Mouse (Mus musculus): Measurements from ENCODE around the gene Rtkn.
"Not testable (repeated sequence)": the region's sequence is repeated elsewhere in the genome, so short reads cannot be mapped to it uniquely, and the experiment has no call there.

Gene Rtkn

DNA sequence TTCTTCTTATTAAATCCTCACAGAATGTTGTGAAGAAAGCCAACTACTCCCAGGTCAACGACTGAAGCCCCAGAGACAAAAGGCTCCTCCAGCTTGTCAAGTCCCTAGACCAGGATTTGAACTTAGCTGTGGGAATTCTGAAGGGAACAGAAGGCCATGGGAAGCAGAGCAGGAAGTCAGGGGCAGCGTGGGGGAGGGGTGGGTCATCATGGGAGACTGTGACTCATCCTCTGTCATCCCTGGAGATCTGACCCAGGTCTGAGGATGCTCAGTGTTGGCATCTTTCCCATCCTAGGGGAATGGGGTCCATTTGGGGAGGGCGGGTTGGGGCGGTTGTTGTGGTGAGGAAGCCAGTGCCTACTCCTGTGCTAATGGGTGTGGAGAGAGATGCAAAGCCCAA lies 6.4 kb downstream of the Rtkn start:
- no peak for DNase-seq

DNA sequence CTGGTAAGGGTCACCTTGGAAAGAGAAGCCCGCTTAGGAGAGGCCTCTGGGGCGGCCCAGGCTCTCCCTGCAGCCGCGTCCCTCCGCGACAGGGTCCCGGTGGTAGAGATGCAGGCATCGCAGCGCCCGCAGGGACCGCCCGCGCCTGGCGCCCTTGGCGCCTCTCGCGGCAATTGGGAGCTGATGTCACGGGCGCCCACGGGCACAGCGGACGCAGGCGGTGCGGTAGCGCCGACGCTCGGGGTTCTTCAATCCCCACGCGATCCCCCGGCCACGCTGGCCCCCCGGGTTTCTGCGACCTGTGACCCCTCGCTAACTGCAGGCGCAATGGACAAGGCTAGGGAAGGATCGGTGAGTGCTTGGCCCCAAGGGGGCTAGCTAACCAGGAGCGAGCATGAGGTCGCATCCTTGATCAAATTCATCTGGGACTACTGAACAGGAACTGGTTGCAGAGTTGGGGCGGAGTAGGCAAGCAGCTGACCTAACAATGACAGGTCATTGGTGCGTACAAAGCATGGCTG lies 7.0 kb downstream of the Rtkn start:
- DNase-seq: peak; percentile 76

DNA sequence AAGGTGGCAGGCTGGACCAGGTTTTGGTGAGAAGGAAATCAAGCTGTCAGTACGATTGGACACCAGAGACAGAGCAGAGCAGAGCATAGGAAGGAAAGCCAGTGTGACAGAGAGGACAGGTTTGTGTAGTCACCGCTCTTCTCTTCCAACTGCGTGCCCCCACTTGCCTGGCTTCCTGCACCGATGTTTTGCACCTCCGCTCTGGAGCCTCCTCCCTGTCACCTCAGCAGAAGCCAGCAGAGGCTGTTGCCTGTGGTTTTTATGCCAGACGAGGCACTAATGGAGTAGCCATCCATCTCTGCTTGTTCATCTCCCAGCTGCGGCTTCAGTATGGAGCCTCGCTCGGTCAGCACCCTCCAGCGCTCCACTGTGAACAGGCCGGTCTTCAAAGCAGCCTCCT lies 7.6 kb downstream of the Rtkn start:
- DNase-seq: no peak

DNA sequence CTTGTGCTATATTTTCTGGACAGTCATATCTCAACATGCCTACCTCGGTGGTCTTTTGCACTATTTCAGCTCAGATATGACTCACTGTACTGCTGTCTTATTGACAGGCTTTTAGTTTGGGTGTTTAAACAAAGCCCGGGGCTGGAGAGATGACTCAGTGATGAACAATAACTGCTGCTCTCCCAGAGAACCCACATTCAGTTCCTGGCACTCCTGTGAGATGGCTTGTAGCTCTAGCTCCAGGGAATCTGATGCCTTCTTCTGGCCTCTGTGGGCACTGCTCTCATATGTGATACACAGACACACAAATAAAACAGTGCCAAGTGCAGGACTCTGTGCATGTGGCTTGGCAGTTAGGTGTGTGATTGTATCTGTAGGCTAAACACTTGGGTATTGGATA lies 9.9 kb downstream of the Rtkn start:
- no peak for DNase-seq

DNA sequence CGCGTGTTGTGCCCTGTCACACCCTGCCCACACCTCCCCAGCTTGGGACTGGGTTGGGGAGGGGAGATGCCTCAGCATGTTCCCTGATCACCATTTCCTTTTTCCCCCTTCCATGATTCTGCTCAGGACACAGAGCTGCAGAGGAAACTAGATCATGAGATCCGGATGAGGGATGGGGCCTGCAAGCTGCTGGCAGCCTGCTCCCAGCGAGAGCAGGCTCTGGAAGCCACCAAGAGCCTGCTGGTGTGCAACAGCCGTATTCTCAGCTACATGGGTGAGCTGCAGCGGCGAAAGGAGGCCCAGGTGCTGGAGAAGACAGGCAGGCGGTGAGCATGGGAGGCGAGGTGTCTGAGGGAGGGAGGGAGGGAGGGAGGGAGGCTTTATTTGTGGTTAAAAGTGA lies 10.5 kb downstream of the Rtkn start:
- DNase-seq: no peak

DNA sequence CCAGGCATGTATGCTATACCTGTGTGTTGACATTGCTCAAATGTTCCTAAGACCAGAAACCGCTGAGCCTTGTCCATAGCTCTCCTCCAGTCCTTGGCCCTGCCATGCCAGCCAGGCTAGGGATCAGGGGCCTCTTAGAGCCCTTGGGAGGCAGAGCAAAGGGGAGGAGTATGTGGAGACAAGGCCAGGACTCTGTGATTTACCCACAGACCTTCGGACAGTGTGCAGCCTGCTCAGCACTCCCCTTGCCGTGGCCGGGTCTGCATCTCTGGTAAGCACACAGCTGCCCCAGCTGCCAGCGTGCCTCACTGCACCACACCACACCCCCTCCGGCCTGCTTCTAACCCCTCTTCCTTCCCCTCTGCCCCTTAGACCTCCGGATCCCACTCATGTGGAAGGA lies 12.0 kb downstream of the Rtkn start:
- no peak for DNase-seq

DNA sequence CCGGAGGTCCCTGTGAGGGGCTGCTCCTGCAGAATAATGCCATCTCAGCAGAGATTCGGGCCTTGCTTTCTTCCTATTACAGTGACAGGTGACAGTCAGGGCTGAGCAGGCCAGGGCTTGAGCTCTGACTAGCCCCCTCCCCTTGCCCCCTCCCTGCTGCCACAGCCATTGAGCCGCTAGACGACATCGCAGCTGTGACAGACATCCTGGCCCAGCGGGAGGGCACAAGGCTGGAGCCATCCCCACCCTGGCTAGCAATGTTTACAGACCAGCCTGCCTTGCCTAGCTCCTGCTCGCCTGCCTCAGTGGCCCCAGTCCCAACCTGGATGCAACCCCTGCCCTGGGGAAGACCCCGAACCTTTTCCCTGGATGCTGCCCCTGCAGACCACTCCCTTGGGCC lies 16.5 kb downstream of the Rtkn start:
- DNase-seq: no peak

DNA sequence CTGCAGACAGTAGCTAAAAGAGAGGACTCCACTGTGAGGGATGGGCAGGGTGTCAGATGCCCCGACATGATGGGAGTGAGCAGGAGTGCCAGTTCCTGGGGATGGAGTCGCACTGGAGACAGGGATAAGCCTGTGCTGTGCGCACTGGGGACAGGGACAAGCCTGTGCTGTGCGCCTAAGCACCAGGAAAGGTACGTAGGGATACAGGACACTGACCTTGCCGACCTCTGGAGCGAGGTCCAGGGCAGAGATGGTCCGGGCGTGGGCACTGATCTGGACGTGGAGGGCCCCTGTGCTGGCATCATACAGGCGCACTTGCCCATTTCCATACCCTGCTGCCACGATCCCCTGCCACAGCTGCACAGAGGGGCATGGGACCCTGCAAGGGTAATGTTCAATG lies 17.8 kb downstream of the Rtkn start:
- no peak for DNase-seq

DNA sequence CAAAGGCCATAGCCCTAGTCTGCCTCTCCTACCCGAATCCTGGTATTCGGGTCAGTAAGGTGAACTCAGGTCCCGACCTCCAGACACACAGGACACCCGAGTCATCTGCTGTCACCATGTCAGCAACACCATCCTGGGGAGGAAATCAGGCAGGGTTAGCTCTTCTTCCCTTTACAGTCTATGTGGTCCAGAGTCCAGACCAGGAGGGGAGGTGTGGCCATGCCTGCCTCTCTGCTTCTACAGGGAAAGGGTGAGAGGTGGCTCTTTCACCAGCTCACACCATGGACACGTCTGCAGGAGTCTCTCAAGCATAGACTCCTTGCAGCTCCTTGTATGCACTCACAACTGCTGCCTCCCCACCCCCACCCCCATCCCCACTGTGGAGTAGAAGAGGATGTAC lies 18.2 kb downstream of the Rtkn start:
- DNase-seq: no peak

DNA sequence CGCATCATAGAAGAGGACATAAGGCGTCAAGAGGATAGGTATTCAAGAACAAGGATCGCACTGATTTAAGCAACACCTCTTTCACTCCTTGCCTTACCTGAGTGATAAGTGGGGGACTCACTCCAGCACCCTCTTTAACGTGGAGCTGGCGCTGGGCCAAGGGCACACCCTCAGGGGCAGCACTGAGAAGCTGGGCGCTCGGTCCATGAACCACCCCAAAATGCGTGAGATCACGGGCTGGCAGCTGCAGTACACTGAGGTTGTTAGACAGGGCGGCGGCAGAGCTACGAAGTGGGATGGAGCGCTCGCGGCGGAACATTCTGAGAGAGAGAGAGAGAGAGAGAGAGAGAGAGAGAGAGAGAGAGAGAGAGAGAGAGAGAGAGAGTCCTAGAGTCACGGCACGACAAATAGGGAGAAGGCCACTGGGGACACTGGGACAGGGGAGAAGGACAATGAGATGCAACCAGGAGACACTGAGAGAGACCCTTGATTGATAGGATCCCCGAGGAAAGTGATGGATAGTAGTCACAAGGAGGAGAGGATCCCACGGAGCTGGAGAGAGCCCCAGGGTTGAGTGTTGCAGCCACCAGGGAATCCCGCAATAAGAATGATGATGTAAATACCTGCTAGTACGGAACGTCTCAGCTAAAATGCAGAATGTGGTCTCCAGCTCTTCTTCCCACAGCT lies 20.4 kb downstream of the Rtkn start:
- DNase-seq: no peak

DNA sequence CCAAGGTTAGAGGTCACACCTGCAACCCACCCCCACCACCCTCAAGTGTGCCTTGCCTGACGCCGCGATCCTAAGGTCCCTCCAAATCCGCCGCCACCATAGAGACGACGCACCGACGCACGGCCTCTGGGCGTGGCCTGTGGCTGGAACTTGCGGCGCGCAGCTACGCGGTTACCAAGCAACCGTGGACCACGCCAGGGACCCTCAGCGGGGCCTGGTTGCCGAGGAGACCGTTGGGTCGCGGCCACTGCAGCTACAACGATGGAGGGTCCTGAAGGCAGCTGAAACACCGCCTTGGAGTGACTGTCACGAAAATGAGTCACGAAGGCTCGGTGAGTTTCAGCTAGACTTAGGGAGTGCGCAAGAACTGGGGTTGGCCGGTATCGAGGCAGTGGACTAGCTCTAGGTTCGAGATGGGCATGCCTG lies 21.0 kb downstream of the Rtkn start, which contains the start of the genes Wdr54 and 1700003E16Rik:
Wdr54 (minus strand) TSS at position 139 of the 426 bp plus-strand sequence.
1700003E16Rik (plus strand) TSS at position 146 of the 426 bp plus-strand sequence.
- DNase-seq: peak; percentile 88

DNA sequence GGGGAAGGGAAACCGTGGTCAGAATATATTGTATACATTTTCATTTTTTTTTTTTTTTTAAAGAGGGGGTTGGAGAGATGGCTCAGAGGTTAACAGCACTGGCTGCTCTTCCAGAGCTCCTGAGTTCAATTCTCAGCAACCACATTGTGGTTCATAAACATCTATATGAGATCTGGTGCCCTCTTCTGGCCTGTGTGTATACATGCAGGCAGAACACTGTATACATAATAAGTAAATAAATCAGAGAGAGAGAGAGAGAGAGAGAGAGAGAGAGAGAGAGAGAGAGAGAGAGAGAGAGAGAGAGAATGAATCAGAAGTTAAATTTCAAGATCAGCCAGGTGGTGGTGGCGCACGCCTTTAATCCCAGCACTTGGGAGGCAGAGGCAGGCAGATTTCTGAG lies 24.2 kb downstream of the Rtkn start:
- not testable (repeated sequence) for DNase-seq

DNA sequence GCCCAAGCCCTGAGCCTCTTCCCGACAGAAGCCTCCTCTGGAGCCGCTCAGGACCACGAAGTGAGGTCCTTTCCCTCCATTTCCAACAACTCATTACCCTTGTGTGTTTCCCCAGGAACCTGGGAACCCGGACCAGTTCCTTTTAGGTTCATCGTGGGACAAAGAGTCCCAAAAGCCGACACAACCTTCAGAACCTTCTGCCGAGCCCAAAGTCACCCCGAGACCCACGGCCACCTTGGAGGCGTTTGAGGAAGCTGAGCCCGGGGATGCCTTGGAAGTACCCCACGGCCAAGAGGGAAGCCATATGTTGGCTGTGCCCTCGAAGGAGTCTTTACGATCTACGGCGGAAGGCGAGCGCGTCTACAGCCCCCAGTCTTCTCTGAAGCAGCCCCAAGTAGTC lies 26.2 kb downstream of the Rtkn start:
- no peak for DNase-seq

DNA sequence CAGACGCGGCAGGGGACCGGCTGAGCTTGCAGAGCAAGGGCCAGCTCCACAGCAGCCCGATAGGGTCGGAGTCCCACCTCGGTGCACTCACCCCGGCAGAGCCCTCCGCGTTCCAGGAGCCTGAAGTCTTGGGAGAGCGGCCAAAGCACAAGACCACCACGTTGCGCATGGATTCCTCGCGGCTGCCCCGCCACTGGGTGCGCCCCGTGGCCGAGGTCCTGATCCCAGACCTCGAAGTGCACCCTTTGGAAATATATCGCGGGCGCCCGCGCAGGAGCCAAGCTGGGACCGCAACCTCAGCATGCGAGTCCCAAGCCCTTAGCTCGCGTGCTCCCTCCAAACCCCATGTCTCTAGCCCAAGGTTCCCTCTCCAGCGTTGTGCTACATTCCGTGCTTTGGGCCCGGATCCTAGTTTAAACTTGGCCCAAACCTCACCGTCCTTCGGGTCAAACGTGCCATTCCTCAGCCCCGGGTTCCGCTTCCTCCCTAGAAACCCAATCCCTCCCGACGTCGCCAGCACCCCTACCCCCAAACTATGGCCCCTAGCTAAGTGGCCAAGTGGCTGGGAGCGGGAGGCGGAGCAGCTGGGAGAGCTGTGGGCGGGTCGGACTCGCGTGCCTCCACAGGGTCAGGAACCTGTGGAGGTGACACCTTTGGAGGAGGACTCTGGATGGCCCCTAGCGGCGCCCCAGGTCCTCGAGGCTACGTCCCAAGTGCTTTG lies 26.8 kb downstream of the Rtkn start:
- DNase-seq: no peak

DNA sequence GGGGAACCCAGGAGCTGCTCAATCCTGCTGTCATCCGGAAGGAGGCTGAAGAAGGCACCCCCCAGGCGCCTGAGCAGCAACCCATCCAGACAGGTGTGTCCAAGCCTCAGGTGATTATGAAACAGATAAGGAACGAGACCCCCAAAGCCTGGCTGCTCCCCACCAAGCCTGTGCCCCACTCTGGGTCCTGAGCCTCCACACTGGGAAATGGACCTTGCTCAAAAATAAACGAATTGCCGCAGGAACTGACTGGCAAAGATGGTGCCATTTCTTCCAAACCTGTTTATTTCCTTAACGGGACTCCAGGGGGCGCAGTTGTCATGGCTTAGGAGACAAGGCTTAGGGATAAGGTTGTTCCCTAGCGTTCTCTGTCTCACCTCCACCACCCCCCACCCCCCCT lies 27.4 kb downstream of the Rtkn start:
- no peak for DNase-seq

DNA sequence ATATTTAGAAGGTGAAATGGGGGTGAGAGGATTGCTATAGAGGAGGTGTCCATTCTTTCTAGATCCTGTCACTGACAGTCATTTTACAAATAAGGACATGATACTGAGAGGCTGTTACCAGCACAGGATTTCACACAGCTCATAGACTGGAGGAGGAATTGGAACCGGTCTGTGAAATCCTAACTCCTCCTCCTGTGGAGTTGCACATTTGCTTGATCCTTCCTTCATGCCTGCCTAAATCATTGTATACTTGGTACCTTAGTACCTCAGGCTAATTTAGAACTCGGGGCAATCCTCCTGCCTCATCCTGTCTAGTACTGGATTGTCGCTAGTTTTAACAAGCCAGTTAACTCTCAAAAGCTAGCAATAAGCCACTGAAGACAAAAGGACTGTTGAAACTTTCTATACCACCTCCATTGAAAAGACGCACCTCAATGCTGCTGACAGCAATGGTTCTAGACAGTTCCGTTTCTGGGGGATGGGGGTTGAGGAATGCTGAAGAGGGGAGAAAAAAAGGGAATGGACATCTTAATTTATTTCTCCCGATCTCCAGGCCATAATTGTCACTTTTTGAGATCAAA lies 29.9 kb downstream of the Rtkn start:
- DNase-seq: no peak

DNA sequence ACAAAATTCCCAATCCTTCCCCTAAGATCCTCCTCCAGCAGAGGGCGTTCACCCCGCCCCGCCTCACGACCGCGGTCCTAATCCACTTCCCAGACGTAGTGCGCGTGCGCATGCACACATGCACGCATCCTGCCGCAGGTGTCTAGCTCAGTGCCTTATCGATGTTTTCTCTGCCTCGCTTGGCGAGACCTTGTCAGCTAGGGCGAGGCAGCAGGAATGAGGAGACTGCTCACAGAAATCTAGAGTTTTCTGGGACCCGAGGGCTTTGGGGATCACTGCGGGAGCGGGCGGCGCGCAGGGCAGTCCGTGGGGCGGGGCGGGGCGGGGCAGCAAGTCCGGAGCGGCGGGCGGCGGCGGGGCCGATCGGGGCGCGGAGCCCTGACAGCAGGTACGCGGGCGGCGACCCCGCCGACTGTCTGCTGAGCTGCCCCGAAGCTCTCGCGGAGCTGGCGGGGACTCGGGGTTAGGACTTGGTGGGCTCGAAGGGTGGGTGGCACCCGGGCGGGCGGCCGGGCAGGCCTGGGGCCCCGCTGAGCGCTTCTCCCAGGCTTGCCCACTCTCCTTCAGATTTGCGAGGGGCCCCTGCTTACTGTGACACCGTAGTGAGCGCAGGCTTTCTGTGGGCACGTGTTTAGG lies 30.5 kb downstream of the Rtkn start, which contains the start of gene Dctn1:
Dctn1 (plus strand) TSS at position 314 of the 636 bp plus-strand sequence.
- peak; percentile 92 for DNase-seq

DNA sequence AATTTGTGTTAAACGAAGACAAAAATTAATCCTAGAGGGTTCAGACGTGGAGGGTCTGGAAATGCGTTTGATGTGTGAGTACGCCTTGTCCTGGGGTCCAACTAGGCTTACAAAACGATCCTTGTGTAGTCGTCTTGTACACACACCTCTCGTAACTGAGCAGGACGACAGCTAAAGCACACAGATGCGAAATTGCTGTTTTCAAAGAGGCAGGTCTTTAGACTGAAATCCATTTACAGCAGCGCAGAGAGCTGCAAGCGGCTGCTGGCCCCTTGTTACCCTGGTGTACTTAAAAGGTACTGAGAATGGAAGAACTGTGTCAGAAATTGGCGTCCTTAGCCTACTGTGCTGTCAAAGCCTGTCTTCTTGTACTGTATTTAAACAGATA lies 31.0 kb downstream of the Rtkn start:
- no peak for DNase-seq

DNA sequence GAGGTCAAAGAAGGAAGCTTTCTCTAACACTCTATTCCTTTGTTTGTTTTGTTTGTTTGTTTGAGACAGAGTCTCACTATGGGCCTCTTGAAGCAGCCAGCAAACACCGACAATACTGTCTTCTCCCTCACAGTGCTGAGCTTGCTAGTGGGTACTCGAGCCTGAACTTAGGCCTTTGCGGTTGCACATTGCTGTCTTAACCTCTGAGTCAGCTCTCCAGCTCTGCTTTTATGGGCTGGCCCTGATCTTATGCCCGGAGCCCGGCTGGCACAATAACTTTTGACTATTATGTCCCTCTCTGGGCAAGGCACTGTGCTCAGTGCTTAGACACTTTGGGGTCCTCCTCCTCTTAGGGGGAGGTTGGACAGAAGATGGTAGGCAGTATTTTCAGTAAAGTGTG lies 34.6 kb downstream of the Rtkn start:
- DNase-seq: no peak

DNA sequence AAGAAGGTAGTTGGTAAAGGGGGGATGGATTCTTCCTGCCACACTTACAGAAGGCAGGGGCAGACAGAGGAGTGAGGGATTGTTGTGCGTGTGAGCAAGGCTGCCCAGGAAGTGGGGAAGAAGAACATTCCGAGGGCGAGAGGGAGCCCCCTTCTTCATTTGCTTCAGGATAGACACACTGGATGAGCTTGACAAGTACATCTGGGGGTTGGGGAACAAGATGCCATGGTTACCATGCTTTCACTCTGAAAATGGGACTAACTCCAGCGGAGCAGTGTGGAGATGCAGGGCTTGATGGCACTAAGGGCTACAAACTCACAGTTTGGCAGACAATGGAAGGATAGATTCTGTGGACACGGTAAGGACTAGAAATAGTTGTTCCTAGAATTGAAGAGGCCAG lies 35.8 kb downstream of the Rtkn start:
- DNase-seq: no peak

DNA sequence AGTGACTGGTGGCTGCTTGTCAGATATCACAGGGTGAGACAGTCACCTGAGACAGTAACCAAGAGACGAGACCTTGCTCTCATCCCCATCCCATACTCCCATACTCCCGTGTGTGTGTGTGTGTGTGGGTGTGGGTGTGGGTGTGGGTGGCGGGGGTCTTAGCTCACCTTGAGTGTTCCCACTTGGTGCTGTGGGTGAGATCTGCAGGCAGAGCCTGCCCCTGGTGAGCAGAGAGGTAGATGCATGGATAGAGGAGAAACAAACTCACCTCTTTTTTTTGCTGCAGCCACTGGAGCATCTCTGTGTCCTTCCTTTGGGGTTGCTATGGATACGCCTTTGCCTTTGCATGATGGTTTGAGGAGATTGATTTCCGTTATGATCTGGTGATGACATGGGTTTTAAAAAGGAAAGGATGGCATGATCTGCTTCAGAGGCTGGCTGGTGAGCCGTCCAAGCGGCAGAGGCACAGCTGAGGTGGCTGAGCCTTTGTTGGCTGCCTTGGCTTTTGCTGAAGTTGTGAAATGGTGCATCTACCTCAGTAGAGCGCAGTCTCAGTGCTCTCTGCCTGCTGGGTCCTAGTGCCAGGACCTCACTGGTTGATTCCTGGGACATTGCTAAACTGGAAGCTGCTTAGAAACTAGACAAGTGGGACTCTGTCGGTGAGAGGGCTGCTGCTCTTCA lies 37.1 kb downstream of the Rtkn start:
- peak; percentile 67 for DNase-seq

DNA sequence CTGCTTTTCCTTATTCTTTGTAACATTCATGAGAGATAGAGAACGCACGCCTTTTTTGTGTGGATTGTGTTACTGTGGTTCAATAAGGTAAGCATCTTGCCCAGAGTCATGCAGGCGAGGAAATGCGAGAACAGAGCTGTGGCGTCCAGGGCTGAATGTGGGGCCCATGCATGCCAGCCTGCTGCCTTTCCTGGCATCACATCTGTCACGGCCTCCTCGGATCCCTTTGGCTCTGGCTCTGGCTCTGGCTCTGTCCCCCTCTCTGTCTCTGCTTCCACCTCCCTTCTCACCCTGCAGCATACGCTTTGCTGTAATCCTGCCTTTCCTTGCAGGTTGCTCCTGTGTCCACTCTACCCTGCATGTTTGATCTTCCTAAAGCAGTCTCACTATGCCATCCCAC lies 40.7 kb downstream of the Rtkn start:
- DNase-seq: no peak
